Mouse (Mus musculus): ENCODE results near the gene Pibf1.

DNA sequence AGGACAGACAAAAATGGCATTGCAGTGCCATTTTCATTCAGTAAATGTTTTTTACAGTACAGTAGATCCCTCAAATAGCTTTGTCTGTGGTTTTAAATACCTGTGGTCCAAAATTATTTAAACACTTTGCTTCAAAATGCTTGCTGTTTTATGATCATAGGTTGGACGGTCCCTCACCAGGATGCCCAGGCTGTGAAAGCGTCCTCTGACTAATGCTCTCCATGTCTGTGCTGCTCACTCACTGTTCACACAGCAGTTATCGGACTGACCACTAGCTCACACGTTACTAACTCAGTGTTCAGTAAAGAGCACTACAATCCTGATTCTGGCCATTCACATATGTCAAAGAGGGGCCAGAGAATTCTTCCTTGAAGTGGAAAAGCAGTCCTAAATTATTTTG is 28.1 kb upstream of the Pibf1 start:
- TF ChIP-seq CTCF (IDR thresholded peaks at IDR 0.05; ENCODE audit: low read depth) (no peak), EP300 (IDR thresholded peaks at IDR 0.05; ENCODE audit: low read depth) (no peak)

Measured in heart, postnatal 0 days (tissue).